Mouse (Mus musculus) layer of hippocampus, adult 9-10 months (tissue): Measurements from ENCODE around the gene Itgb3bp.

ENCODE experiments used
- DNase-seq: peaks from one replicate; pipeline ENCODE4 v3.0.0; 2022; ENCODE audit warnings: low spot score

The Itgb3bp gene

DNA sequence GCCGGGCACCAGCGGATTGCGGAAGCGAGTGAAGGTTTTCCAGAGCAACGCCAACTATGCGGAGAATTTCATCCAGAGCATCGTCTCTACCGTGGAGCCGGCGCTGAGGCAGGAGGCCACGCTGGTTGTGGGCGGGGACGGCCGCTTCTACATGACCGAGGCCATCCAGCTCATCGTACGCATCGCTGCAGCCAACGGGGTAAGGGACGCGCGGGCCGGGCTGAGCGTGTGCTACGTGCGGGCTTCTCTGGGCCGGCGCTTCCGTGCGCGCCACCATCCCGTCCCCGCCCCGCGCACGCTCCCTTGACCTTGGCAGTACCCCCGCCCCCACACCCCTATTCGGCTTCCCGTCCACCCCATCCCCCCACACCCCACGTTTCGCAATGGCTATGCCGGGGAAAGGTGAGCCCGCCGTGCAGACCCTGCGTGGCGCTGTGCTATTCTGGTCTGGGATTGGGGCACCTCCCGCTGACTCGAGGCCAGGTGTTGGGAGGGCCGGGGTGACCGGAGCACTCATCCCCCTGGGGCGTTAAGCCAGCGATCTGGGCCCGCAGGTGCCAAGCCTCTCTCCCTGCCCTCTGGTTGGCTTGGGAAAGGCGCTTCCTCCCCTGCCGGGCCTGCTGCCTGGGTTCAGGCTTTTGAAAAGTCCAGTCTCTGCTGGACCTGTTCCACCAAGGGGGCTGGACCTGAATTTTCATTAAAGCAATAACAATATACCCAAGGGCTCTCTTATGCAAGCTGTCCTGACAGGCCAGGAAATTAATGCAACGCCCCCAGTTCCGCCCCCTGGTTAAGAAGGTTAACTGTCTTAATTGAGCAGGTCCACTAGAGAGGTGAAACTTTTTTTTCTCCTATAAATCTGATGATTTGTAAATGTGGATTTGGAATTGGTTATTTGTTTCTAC is at the start of gene Itgb3bp:
Itgb3bp (minus strand) TSS at position 201 of the 905 bp plus-strand sequence.
- DNase-seq = no peak

DNA sequence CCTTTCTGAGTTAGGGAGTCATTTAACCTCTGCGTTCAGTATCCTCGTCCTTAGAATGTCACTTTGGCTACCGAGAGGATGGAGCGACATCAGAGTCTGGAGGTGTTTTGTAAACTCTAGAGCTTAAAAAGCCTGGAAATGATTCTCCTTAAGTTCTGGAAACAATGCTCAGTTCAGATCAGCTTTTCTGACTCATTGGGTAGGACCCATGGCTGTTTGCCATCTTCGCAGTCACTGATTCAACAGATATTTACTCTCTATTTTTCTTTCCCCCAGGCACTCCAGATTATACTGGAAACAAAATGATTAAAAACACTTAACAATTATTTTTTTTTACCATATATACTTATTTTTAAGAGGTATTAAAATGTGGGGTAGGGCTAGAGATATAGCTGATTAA is 49.7 kb upstream of the Itgb3bp start:
- DNase-seq = no peak

DNA sequence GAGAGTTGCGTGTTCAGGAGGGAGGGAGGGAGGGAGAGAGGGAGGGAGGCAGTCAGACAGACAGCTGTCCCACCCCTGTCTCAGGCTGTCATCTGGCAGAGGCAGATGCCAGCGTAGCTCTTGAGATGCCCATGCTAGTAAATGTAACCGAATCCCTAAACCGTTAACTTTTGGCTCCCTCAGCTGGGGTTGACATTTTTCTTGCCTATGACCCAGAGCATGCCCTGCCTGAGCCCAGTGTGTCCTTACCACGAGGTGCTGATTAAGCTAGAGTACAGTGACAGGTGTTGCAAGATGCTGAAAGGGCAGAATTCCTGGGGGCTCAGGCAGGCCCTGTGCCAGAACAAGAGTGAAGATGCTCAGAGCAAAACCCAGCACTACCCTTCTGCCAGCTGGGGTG is 44.8 kb upstream of the Itgb3bp start:
- no peak for DNase-seq

DNA sequence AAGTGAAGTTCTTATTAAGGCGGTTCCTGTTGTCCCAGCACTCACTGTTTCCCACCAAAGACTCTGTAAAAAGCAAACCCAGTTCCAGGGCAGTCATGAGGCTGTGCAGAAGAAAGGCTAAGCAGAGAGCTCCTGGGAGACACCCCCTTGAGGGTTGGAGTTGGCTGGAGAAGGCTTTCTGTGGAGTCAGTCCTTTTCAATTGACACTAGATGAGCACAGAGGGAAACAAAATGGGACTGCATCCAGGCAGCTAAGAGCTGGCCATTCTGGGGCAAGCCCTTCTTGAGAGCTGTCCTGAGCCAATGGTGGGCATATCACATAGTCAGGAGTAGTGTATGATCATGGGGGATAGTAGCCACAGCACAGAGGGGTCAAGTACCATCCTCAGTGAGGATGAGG is 44.3 kb upstream of the Itgb3bp start:
- no peak for DNase-seq

DNA sequence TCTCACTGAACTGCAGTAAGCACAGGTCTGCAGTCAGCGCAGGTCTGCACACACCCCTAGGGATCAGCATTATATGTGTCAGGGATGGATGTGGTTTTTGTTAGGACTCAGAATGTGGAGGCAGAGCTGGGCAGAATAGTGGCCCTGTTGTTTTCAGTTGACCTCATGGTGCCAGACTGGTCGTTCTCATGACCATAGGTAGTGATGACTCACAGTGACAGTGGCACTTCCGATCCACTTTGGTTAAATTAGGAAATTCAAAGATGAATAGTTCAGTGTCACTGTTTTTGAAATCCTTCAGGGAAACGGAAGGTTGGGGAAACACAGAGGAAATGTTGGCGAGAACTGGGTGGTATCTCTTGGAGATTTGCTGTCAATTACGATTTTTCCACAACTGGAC is 43.3 kb upstream of the Itgb3bp start:
- no peak for DNase-seq

DNA sequence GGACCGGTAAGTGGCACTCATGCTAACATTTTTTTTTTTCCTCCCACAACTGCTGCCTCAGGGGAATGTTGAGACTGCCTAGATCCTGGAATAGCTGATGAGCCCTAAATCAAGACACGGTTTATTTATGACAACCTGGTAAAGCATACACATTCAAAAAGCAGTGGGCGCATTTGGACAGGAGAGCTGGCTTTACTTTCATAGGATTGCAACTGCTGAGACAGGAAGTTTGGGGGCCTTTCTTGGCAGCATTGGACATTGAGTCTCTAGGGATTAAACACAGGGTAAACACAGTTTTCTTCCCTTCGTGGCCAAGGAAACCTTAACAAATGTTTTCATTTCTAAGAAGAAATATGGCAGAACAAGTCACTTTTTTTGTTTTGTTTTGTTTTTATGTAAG is 40.5 kb upstream of the Itgb3bp start:
- no peak for DNase-seq

DNA sequence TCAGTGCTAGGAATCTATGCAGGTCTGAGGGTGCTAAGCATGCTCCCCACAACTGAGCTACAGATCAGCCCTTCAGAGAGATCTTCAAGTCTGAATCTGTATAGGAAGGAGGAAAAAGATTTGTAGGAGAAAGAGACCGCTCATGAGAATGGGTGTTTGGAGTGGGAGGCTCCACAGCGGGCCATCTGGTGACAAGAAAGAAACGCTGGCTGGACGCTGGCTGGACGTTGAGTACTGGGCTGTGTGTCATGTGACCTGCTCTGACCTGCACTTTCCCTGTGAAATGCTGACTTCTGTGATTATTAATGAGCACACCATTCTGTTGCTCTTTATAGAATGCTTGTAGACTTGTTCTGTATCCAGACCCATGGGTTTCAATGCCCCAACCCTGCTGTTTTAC is 39.7 kb upstream of the Itgb3bp start:
- no peak for DNase-seq

DNA sequence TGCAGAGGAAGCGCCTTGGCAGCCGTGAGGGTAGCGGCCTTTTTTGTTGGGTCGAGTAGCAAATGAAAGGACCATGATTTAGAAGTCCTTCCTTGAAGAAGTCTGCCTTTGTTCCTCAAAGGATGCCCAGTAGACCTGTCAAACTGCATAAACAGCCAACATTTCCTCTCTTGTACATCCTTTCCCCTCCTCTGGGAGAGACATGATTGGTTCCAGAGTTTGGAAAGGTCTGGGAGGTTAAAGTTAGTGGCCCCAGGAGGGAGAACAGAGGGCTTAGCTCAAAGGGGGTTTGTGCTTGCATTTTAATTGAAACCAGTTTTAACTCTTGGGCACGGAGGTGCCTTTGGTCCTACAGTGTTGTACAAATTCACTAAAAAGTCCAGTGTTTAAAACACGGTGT is 36.9 kb upstream of the Itgb3bp start:
- DNase-seq = no peak

DNA sequence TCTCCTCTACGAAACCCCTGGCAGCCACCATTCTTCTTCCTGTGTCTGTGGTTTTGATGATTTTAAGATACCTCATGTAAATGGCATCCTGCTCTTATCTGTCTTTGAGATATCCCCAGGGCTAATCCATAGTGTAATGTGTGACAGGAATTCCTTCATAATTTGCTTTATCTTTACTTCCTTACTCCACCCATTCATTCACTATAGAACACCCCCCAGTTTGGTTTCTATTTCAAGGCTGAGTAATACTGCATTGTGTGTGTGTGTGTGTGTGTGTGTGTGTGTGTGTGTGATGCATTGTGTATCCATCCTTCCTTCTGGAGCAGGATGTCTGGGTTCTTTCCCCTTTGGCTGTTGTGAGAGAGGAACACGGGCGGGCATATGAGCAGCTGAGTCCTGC is 29.7 kb upstream of the Itgb3bp start:
- DNase-seq = no peak

DNA sequence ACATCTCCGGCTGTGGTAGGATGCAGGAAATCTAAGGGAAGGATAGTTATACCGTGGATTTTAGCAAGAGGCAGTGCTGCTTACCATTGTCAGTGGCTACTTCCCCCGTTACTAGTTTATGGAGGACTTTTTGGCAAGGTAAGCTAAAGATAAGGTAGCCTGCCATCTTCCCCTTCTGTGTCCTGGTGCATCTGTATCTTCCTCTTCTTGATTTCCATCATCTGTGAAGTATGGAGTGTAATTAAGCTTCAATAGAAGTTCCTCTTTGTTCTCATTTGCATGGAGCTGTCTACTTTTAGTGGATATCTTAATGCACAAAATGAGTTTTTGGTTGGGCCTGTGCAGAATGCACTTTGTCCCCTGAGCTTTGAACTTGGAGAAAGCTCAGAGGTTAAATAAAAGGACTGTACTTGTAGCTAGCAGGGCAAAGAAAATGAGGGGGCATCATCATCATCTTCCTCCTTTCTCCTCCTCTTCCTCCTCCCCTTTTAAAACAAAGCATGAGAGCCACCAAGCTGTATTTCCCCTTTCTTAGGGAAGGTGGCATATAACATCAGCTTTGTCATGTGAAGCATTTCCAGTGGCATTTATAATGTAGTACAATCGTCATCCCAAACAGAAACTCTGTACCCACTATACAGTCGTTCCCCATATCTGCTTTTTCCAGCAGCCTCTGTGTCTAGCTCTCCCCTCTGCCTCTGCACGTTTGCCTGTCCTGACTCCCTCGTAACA is 28.6 kb upstream of the Itgb3bp start:
- DNase-seq = no peak

DNA sequence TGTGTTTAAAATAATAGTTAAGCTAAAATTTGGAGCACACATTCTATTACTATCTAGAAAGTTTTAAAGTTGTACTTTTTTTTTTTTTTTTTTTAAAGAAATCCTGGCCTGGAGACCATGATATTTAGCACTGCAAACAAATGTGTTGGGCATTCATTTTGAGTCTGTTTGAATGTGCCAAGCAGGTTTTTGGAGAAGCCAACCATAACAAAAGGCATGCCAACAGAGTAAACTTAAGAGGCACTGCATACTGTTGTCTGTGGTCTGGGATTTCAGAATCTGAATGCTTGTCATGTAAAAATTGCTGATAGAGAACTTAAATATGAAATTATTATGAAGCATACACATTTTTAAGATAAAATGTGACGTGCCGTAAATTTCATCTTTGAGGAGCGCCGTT is 27.6 kb upstream of the Itgb3bp start:
- DNase-seq = no peak

DNA sequence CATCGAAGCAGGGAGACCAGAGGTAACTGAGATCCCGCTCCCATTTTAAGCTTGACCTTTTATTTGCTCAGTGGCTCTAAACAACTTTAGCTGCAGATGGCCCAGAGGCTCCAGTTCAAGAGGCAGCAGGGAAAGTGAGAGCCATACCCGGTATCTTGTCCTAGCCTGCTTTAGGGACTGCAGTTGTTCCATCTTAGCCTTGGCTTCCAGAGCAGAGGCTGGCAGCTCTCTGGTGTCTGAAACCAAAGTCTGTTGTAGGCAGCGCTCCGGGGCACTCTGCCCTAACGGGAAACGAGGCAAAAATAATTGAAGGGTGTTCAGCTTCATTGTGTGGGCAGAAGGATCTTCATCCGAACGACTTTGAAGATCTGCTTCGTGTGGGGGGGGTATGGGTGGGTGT is 25.8 kb upstream of the Itgb3bp start:
- DNase-seq = no peak

DNA sequence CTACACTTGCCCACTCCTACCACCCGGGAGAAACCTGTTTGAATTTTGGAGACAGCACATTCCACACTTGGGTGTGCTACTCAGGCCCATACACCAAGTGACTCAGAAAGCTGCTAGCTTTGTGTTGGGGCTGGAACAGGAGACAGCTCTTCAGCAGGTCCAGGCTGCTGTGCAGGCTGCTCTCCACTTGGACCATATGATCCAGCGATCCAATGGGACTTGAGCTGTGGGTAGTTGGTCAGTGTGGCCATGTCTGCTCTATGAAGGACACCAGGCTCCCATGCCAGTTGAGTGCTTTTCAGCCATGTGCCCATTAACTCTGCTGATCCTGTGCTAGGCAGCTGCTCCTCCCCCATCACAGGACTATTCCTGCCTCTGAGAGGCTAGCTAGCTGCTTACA is 24.3 kb upstream of the Itgb3bp start:
- DNase-seq = no peak

DNA sequence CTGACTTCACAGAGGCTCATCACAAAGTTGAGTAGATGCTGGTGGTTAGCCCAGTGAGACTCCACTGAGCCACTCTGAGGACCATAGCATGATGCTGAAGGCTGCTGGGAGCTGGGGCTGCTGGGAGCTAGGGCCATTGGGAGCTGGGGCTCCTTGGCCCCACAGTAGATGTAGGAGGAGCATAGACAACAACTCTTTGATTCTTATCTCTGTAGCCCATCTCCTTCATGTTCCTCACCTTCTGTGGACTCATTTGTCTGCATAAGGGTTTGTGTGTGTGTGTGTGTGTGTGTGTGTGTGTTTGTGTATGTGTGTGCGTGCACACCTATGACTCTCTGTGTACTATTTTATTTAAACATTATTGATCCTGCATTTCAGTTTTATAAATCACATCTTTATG is 18.3 kb upstream of the Itgb3bp start:
- DNase-seq = no peak

DNA sequence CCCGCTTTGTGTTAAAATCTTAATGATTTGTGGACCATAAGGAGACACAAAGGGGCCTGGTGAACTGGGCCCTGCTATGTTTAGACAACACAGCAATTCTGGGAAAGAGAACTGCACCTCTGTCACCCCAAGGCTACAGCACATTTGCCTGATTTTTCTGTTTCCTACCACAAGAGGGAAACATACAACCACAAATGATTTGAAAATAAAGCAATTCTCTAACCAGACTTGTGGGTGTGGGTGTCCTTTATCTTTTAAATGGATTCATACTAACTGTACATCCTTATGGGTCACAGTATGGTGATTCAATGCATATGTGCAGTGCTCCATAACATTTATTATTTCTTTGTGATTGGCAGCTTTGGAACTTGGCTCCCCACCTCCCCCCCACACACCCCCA is 17.6 kb upstream of the Itgb3bp start:
- DNase-seq = no peak

DNA sequence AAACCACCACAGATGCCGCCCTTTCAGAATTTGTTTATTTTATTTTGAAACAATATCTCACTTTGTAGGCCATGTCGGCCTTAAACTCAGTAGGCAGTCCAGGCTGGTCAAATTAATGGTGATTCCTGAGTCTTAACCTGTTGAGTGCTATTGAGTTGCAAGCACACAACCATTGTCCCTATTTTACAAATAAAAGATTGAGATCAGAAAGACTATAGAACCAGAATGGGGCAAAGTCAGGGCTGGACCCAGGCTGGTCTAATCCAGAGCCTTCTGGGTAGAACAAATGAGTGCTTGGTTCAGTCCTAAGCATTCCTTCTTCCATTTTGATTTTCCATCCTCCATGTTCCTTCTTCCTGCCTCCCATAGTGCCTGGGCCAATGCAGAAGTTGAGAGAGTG is 16.9 kb upstream of the Itgb3bp start:
- DNase-seq = no peak

DNA sequence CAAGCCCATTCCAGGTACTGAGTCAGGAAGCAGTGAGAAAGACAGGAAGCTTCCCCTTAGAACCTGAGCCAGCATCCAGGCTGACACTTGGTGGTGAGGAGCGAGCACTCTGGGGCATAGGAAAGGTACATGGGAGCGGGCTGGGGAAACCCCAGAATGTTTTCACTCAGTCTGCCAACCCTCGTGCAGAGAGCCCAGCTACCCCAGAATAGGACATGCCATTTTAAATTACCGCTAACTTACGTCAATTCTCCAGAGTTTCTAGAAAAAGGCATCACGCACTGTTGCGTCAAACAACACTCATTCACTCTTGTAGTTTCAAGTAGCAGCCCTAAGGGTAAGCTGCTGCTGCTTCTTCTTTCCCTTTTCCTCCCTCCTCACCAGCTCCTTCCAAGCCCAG is 15.4 kb upstream of the Itgb3bp start:
- no peak for DNase-seq

DNA sequence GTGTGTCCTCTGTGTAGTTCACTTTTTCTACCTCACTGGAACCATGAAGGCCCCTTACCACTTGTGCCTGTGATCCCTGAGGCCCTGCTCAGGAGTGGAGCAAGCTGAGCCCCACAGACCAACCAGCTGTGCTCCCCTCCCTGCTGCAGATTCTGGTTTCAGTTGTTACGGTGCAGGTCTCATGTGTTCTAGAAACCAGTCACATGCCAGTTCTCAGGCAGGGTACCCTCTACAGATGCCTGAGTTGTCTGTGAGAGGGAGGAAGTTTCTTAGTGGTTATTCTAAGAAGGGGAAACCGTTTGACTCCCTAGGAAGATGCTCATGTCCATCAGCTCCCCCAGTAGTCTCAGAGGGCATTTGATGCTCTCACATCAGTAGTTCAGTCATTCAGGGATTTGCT is 15.0 kb upstream of the Itgb3bp start:
- DNase-seq = no peak

DNA sequence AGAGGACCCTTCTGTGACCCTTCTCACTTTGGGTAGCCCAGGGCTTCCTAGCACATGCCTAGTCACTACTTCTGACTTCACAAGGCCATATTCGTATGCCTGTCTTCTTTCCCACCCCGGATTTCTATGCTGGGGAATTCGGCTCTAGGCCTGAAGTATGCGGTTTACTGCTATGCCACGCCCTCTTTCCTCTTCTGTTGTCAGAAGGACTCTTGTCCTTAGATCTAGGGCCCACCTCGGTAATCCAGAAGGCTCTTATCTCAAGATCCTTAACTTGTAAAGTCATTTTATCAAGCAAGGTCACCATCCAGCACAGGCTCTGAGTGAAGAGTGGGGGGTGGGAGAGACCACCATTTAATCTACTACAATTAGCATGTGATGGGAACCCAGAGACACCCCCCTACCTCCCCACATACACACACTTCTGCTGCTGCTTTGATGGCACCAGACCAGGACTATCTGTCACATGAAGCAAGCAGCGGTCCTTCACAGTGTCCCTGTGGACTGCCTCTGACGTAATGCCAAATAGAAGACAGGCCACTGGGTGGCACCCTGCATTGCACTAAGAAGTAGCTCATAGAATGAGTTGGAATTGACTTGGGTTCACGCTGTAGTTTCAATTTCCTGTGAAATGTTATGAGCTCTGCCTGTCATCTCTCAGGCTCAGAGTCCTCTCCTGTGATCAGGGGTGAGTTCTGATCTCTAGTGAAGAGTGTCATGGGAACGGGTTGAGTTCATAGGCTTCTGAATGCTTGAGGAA is 12.2 kb upstream of the Itgb3bp start:
- no peak for DNase-seq

DNA sequence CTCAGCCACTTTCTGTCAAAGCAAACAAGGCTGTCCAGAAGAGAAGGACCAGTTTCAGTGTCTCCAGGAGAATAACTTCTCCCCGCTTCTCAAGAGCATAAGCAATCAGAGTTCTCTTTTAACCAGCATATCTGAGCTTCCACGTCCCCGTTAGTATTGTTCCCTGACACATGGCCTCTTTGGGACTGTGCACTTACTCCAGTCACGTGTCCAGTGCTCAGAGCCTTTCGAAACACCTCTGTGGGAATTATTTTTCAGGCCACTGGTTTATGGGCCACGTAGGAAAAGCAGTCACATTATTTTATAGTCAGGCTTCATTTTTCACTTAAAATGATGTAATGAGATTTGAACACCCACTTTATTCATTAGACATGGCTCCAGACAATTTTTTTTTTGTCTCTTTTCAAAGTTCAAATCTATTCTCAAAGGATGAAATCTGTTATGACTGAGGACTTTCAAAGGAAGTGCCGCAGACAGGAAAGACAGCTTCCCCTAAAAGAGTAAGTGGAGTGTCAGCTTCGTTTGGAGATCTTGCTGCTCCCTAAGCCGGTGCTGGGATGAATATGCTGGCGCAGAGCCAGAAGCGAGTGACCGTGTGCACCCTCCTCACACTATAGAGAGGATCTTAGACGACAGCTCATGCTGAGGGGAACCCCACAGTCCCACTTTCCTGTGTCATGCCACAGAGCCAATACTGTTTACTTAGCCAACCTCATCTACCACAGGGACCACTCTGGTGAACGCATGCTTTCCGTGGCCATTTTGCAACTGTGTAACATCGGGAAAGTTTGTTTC is 10.3 kb upstream of the Itgb3bp start:
- DNase-seq = no peak

DNA sequence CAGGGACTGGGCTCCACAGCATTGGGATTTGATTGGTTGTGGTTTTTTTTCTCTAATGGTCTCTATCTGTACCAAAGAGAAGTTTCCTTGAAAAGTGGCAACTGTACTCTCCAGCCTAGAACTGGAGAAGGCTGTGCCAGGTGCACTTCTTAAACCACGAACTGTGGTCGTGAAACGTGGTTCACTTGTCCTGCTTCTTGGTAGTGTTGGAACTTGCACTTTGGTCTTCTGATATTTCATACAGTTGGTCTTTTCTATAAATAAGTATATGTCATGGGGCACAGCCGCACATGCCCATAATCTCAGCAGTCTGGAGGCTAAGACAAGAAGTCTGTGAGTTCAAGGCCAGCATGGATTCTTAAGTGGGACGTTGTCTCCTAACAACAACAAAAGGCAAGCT is 6.7 kb upstream of the Itgb3bp start:
- no peak for DNase-seq

DNA sequence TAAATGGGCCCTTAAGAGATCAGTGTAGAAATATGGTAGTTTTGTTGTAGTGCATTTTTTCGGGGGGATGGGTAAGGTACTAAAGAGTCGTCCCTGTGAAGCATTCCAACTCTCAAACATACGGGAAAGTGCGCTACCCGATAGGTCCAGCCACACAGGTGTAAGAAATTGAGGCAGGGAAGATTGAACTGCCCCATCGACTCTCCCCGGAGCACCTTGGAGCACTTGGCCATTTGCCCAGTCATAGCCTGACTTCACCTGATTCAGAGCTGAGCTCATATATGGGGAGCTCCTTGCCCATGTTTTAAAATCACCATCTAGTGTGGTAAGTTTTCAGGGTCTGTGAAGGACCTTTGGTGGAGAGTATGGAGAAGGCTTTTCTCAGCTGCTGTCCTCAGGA is 5.2 kb upstream of the Itgb3bp start:
- DNase-seq = no peak
